Mouse (Mus musculus): Measurements from ENCODE around the gene Ntrk2. TPM values are rescaled to one million over a fixed set of nuclear protein-coding genes. Genes with fewer than 3 reads are reported as not detected.

Ntrk2 gene
- total RNA-seq (2021): 10 to 100 TPM; 19.7 to 25.1 TPM
- long read RNA-seq, experiment 1, full-length matches to known transcripts: 8 of 18 reads
- long read RNA-seq, experiment 1, partial matches to known transcripts: 0 of 18 reads
- long read RNA-seq, experiment 1, other reads (novel, unspliced or antisense): 10 of 18 reads
- long read RNA-seq, experiment 2, full-length matches to known transcripts: 5 of 19 reads
- long read RNA-seq, experiment 2, partial matches to known transcripts: 1 of 19 reads
- long read RNA-seq, experiment 2, other reads (novel, unspliced or antisense): 13 of 19 reads

- peak; percentile 82 to 85 for DNase-seq
Measured at GRCm38 (mm10) chr13:58806397-58806892, at the start of gene Ntrk2. Gene Ntrk2, plus strand, starts transcription at chr13:58806569.

GRCm38 (mm10) chr13:58761003-58761630 lies 45.3 kb upstream of the Ntrk2 start:
- no peak for DNase-seq

- no peak for DNase-seq
Measured at GRCm38 (mm10) chr13:58768258-58768657, 38.1 kb upstream of the Ntrk2 start.

- DNase-seq: no peak
Measured at GRCm38 (mm10) chr13:58769438-58769837, 36.9 kb upstream of the Ntrk2 start.

GRCm38 (mm10) chr13:58779261-58779660 lies 27.1 kb upstream of the Ntrk2 start:
- no peak for DNase-seq

GRCm38 (mm10) chr13:58786476-58786875 lies 19.9 kb upstream of the Ntrk2 start:
- no peak for DNase-seq

- DNase-seq: no peak
Measured at GRCm38 (mm10) chr13:58790741-58791140, 15.6 kb upstream of the Ntrk2 start.

GRCm38 (mm10) chr13:58797386-58797785 lies 9.0 kb upstream of the Ntrk2 start:
- no peak for DNase-seq

GRCm38 (mm10) chr13:58801291-58801690 lies 5.1 kb upstream of the Ntrk2 start:
- no peak for DNase-seq

- no peak for DNase-seq
Measured at GRCm38 (mm10) chr13:58803882-58804281, 2.5 kb upstream of the Ntrk2 start.

GRCm38 (mm10) chr13:58805833-58806232 lies 536 bp upstream of the Ntrk2 start:
- DNase-seq: no peak

- DNase-seq: peak in 1 of 2 experiments; percentile 4
Measured at GRCm38 (mm10) chr13:58806896-58807628, 693 bp downstream of the Ntrk2 start.

GRCm38 (mm10) chr13:58807629-58808363 lies 1.4 kb downstream of the Ntrk2 start:
- DNase-seq: peak; percentile 18 to 41

- peak; percentile 37 to 39 for DNase-seq
Measured at GRCm38 (mm10) chr13:58808381-58808821, 2.0 kb downstream of the Ntrk2 start.

GRCm38 (mm10) chr13:58809930-58810329 lies 3.6 kb downstream of the Ntrk2 start:
- no peak for DNase-seq

GRCm38 (mm10) chr13:58824752-58825151 lies 18.4 kb downstream of the Ntrk2 start:
- no peak for DNase-seq

- no peak for DNase-seq
Measured at GRCm38 (mm10) chr13:58826356-58827197, 20.2 kb downstream of the Ntrk2 start.

- no peak for DNase-seq
Measured at GRCm38 (mm10) chr13:58831999-58832398, 25.6 kb downstream of the Ntrk2 start.

- DNase-seq: no peak
Measured at GRCm38 (mm10) chr13:58834726-58835125, 28.4 kb downstream of the Ntrk2 start.

GRCm38 (mm10) chr13:58836891-58837290 lies 30.5 kb downstream of the Ntrk2 start:
- DNase-seq: no peak

- no peak for DNase-seq
Measured at GRCm38 (mm10) chr13:58838110-58838509, 31.7 kb downstream of the Ntrk2 start.
